In the genomic region with DNA sequence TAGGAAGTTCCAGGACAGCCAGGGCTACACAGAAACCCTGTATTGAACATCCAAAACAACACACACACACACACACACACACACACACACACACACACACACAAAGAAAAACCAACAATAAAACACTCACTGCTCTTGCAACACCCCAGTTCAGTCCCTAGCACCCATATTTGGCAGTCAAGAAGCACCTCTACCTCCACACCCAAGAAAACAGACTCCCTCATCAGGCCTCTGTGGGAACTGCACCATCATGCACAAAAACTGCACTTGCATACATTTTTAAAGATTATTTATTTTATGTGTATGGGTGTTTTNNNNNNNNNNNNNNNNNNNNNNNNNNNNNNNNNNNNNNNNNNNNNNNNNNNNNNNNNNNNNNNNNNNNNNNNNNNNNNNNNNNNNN, we compare ENCODE assay signal across 14 mouse cellular contexts. TPM values are rescaled to one million over a fixed set of nuclear protein-coding genes. Genes with fewer than 3 reads are reported as not detected.
DNase-seq lines count a peak whose midpoint lies in the region; ATAC-seq and TF ChIP-seq lines count a peak whose summit lies in the region.
"Had no signal": no experiment of that assay in that cellular context is flagged by ENCODE, and none has a peak within 500 bp of the region (broad histone marks: within the 10 kb centered on the region; RNA-seq: fewer than 3 reads in every experiment).

No protein-coding gene starts in this region.

- no peaks in the 10 kb centered on the region for H3K4me1 ChIP-seq in intestine, postnatal 0 days (replicated peaks; ENCODE audit: control insufficient read depth, insufficient read depth, low read length)
- no peaks in the 10 kb centered on the region for H3K4me1 ChIP-seq in intestine, embryonic 15.5 days (replicated peaks)
- H3K4me1 ChIP-seq in embryonic facial prominence, embryonic 10.5 days = no peaks in the 10 kb centered on the region
- H3K4me1 ChIP-seq: hindbrain, embryonic 15.5 days; midbrain, embryonic 10.5 days had no signal

- H3K9me3 ChIP-seq in intestine, postnatal 0 days (ENCODE audit: control insufficient read depth) = no peaks in the 10 kb centered on the region
- H3K9me3 ChIP-seq in intestine, embryonic 15.5 days = no peaks in the 10 kb centered on the region
- no peaks in the 10 kb centered on the region for H3K9me3 ChIP-seq in embryonic facial prominence, embryonic 10.5 days
- H3K9me3 ChIP-seq: hindbrain, embryonic 15.5 days; limb, embryonic 12.5 days; midbrain, embryonic 10.5 days had no signal

- no peak overlapping the region for H3K9ac ChIP-seq in intestine, postnatal 0 days (ENCODE audit: low read depth, low read length)
- no peak overlapping the region for H3K9ac ChIP-seq in intestine, embryonic 15.5 days
- H3K9ac ChIP-seq: hindbrain, embryonic 15.5 days; limb, embryonic 12.5 days had no signal

- H3K27me3 ChIP-seq in intestine, postnatal 0 days (replicated peaks; ENCODE audit: control insufficient read depth, insufficient read depth, low read length) = no peaks in the 10 kb centered on the region
- H3K27me3 ChIP-seq in intestine, embryonic 15.5 days (replicated peaks) = no peaks in the 10 kb centered on the region
- no peaks in the 10 kb centered on the region for H3K27me3 ChIP-seq in embryonic facial prominence, embryonic 10.5 days (replicated peaks; ENCODE audit: low read depth, poor library complexity, severe bottlenecking)
- H3K27me3 ChIP-seq: hindbrain, embryonic 15.5 days; limb, embryonic 12.5 days had no signal

- DNase-seq in A20 (ENCODE audit: low read depth, low spot score) = peak; percentile 53
- peak; percentile 35 for DNase-seq in ZHBTc4 (ENCODE audit: low read depth, low spot score)
- DNase-seq in embryonic facial prominence, embryonic 10.5 days (ENCODE audit: low spot score) = no peak
- DNase-seq in urinary bladder, postnatal 10 days (ENCODE audit: low spot score) = no peak
- no peak for DNase-seq in cerebellum, adult 8-10 months
- DNase-seq: adrenal gland, postnatal 25 days had no signal

- no peak overlapping the region for H3K4me2 ChIP-seq in intestine, postnatal 0 days (replicated peaks; ENCODE audit: low read depth)
- H3K4me2 ChIP-seq in intestine, embryonic 15.5 days (replicated peaks) = no peak overlapping the region
- H3K4me2 ChIP-seq: hindbrain, embryonic 15.5 days; limb, embryonic 12.5 days had no signal

- H3K4me3 ChIP-seq in intestine, postnatal 0 days (ENCODE audit: low read depth, low read length) = no peak overlapping the region
- no peak overlapping the region for H3K4me3 ChIP-seq in intestine, embryonic 15.5 days (replicated peaks)
- no peak overlapping the region for H3K4me3 ChIP-seq in embryonic facial prominence, embryonic 10.5 days
- H3K4me3 ChIP-seq: hindbrain, embryonic 15.5 days; limb, embryonic 12.5 days; midbrain, embryonic 10.5 days had no signal

- peak; percentile 54 for TF ChIP-seq CTCF in intestine, postnatal 0 days (IDR thresholded peaks at IDR 0.05; ENCODE audit: low read depth)

- no peak overlapping the region for H3K27ac ChIP-seq in intestine, postnatal 0 days (ENCODE audit: low read depth, low read length)
- H3K27ac ChIP-seq in intestine, embryonic 15.5 days = no peak overlapping the region
- no peak overlapping the region for H3K27ac ChIP-seq in embryonic facial prominence, embryonic 10.5 days (replicated peaks)
- H3K27ac ChIP-seq: hindbrain, embryonic 15.5 days; limb, embryonic 12.5 days; midbrain, embryonic 10.5 days had no signal

- no peak for ATAC-seq in intestine, postnatal 0 days
- no peak for ATAC-seq in intestine, embryonic 15.5 days
- ATAC-seq in megakaryocyte, adult 5-6 weeks (ENCODE audit: poor library complexity, severe bottlenecking) = peak; percentile 77
- ATAC-seq: forebrain, embryonic 14.5 days had no signal

- H3K36me3 ChIP-seq in intestine, postnatal 0 days (ENCODE audit: control insufficient read depth, insufficient read depth) = peaks cover 5% of the 10 kb centered on the region
- H3K36me3 ChIP-seq in intestine, embryonic 15.5 days = peaks cover 5% of the 10 kb centered on the region; the same call in 1 of the 2 replicates
- peaks cover 11% of the 10 kb centered on the region for H3K36me3 ChIP-seq in embryonic facial prominence, embryonic 10.5 days (replicated peaks)

RNA-seq across cellular contexts. Expression of gene Tmem160, which starts 11.3 kb away (rescaled TPM):
- polyA plus RNA-seq in intestine, postnatal 0 days (2015; fragmentation: Nextera tagmentation; extraction: Ambion mirVana) = 124 and 132 TPM in 2 replicates
- polyA plus RNA-seq in intestine, embryonic 15.5 days (2015; fragmentation: Nextera tagmentation; extraction: Ambion mirVana) = 48.9 and 54.8 TPM in 2 replicates
- total RNA-seq in megakaryocyte, adult 5-6 weeks (2015) = 24.2 and 33.1 TPM in 2 replicates
- 10.7 and 12.8 TPM in 2 replicates for total RNA-seq in megakaryocyte, adult 5-6 weeks (2017)
- polyA plus RNA-seq in embryonic facial prominence, embryonic 10.5 days (2016; fragmentation: Nextera tagmentation; extraction: Ambion mirVana) = 71.5 and 76.4 TPM in 2 replicates

RNA-seq across cellular contexts. Expression of gene Npas1, which starts 36.3 kb away (rescaled TPM):
- 0.22 and 0.27 TPM in 2 replicates for polyA plus RNA-seq in intestine, postnatal 0 days (2015; fragmentation: Nextera tagmentation; extraction: Ambion mirVana)
- polyA plus RNA-seq in intestine, embryonic 15.5 days (2015; fragmentation: Nextera tagmentation; extraction: Ambion mirVana) = 0.25 and 0.38 TPM in 2 replicates
- not detected in 2 replicates for total RNA-seq in megakaryocyte, adult 5-6 weeks (2015)
- total RNA-seq in megakaryocyte, adult 5-6 weeks (2017) = not detected in 2 replicates
- 0.98 and 1.4 TPM in 2 replicates for polyA plus RNA-seq in embryonic facial prominence, embryonic 10.5 days (2016; fragmentation: Nextera tagmentation; extraction: Ambion mirVana)
- total RNA-seq: adrenal gland, postnatal 25 days; heart, adult 8-10 months had no signal

RNA-seq across cellular contexts. Expression of gene Zc3h4, which starts 40.5 kb away (rescaled TPM):
- polyA plus RNA-seq in intestine, postnatal 0 days (2015; fragmentation: Nextera tagmentation; extraction: Ambion mirVana) = 12.9 and 13.5 TPM in 2 replicates
- 13.8 and 14.4 TPM in 2 replicates for polyA plus RNA-seq in intestine, embryonic 15.5 days (2015; fragmentation: Nextera tagmentation; extraction: Ambion mirVana)
- total RNA-seq in megakaryocyte, adult 5-6 weeks (2015) = 25.3 and 28.0 TPM in 2 replicates
- 20.6 and 34.0 TPM in 2 replicates for total RNA-seq in megakaryocyte, adult 5-6 weeks (2017)
- 20.5 and 22.2 TPM in 2 replicates for polyA plus RNA-seq in embryonic facial prominence, embryonic 10.5 days (2016; fragmentation: Nextera tagmentation; extraction: Ambion mirVana)

RNA-seq across cellular contexts. Expression of gene Sae1, which starts 53.6 kb away (rescaled TPM):
- 90.7 and 91.5 TPM in 2 replicates for polyA plus RNA-seq in intestine, postnatal 0 days (2015; fragmentation: Nextera tagmentation; extraction: Ambion mirVana)
- 270 and 284 TPM in 2 replicates for polyA plus RNA-seq in intestine, embryonic 15.5 days (2015; fragmentation: Nextera tagmentation; extraction: Ambion mirVana)
- 49.1 and 55.1 TPM in 2 replicates for total RNA-seq in megakaryocyte, adult 5-6 weeks (2015)
- 267 and 278 TPM in 2 replicates for total RNA-seq in megakaryocyte, adult 5-6 weeks (2017)
- 479 and 497 TPM in 2 replicates for polyA plus RNA-seq in embryonic facial prominence, embryonic 10.5 days (2016; fragmentation: Nextera tagmentation; extraction: Ambion mirVana)

Comparison
In these comparisons a context has a peak if more than half of its experiments do, and no peak if none do; other contexts are left out.
1. DNase-seq: peak in A20 (single experiment) and ZHBTc4 (single experiment); none in embryonic facial prominence, embryonic 10.5 days (single experiment), urinary bladder, postnatal 10 days (single experiment) and cerebellum, adult 8-10 months (single experiment).